Mouse (Mus musculus): ENCODE data around the gene Nptx2. TPM values are rescaled to one million over a fixed set of nuclear protein-coding genes. Genes with fewer than 3 reads are reported as not detected.

Nptx2 gene
- polyA plus RNA-seq (2015; fragmentation: Illumina TruSeq; extraction: RNeasy Lipid Tissue Mini Kit (QIAGEN cat#74804); ENCODE audit: insufficient read depth, low read depth, low replicate concordance): not detected

GRCm38 (mm10) chr5:144545653-144546422 is at the start of gene Nptx2:
Gene Nptx2, plus strand, starts transcription at chr5:144545902.

Other genes with a start within 250 kb of the Nptx2 start
- 8.8 TPM for gene Baiap2l1, start 187.8 kb upstream of the Nptx2 start, polyA plus RNA-seq (2015; fragmentation: Illumina TruSeq; extraction: RNeasy Lipid Tissue Mini Kit (QIAGEN cat#74804); ENCODE audit: insufficient read depth, low read depth, low replicate concordance)
- gene Tmem130, start 215.9 kb downstream of the Nptx2 start, polyA plus RNA-seq (2015; fragmentation: Illumina TruSeq; extraction: RNeasy Lipid Tissue Mini Kit (QIAGEN cat#74804); ENCODE audit: insufficient read depth, low read depth, low replicate concordance): 0.57 TPM
- 20.2 TPM for gene Trrap, start 221.8 kb downstream of the Nptx2 start, polyA plus RNA-seq (2015; fragmentation: Illumina TruSeq; extraction: RNeasy Lipid Tissue Mini Kit (QIAGEN cat#74804); ENCODE audit: insufficient read depth, low read depth, low replicate concordance)

Measured in pancreas, adult 10 weeks (tissue).